Mouse (Mus musculus) kidney, embryonic 16.5 days (tissue): Measurements from ENCODE around the gene Cdkn1b. TPM values are rescaled to one million over a fixed set of nuclear protein-coding genes. Genes with fewer than 3 reads are reported as not detected.

ENCODE experiments used
- ATAC-seq: fragments of 200-750 bp; cut with Nextera tagmentation; 2 replicates; pipeline ENCODE4 v1.8.0; 2017; ENCODE audit warnings: moderate TSS enrichment; ENCODE audit not compliant: low FRiP score, low TSS enrichment
- H3K27ac ChIP-seq: fragments of 300-500 bp; sonication (generic); 2 replicates; pipeline ENCODE4 v1.5.1; 2014; ENCODE audit warnings: low read length
- H3K27me3 ChIP-seq: fragments of 300-500 bp; sonication (generic); 2 replicates; pipeline ENCODE4 v1.6.1; 2014; ENCODE audit warnings: low read length, control low read depth, mixed read lengths; ENCODE audit not compliant: insufficient read depth
- H3K36me3 ChIP-seq: fragments of 300-500 bp; sonication (generic); 2 replicates; pipeline ENCODE4 v1.6.1; 2014; ENCODE audit warnings: low read length, control low read depth, mixed read lengths; ENCODE audit not compliant: insufficient read depth
- H3K4me1 ChIP-seq: fragments of 300-500 bp; sonication (generic); 2 replicates; pipeline ENCODE4 v1.6.1; 2014; ENCODE audit warnings: low read length, control low read depth, mixed read lengths; ENCODE audit not compliant: insufficient read depth
- H3K4me2 ChIP-seq: fragments of 300-500 bp; sonication (generic); replicated peaks from 2 replicates; pipeline ENCODE4 v1.6.1; 2014; ENCODE audit warnings: low read depth, low read length
- H3K4me3 ChIP-seq: fragments of 300-500 bp; sonication (generic); 2 replicates; pipeline ENCODE4 v1.5.1; 2014; ENCODE audit warnings: mild to moderate bottlenecking, low read length
- H3K9ac ChIP-seq: fragments of 300-500 bp; sonication (generic); replicated peaks from 2 replicates; pipeline ENCODE4 v1.6.1; 2014; ENCODE audit warnings: low read length
- H3K9me3 ChIP-seq: fragments of 300-500 bp; sonication (generic); 2 replicates; pipeline ENCODE4 v1.6.1; 2016; ENCODE audit warnings: low read length, control low read depth
- WGBS: fragments of 180-500 bp; shearing (Covaris S2); extraction: QIAGEN DNeasy Blood & Tissue Kit; methylation state at CpG from one replicate; pipeline ENCODE4 v1.1.7; 2014; 5-methylcytosine and 5-hydroxymethylcytosine counted together
- polyA plus RNA-seq: library from polyadenylated mRNA; unstranded; fragments of >200 nt; fragmentation: Nextera tagmentation; extraction: Ambion mirVana; gene quantifications from 2 replicates; pipeline ENCODE4 v1.2.1, GENCODE M21; 2015

The Cdkn1b gene
- polyA plus RNA-seq, 1 experiment from 2014 or later: 13.4 TPM

DNA sequence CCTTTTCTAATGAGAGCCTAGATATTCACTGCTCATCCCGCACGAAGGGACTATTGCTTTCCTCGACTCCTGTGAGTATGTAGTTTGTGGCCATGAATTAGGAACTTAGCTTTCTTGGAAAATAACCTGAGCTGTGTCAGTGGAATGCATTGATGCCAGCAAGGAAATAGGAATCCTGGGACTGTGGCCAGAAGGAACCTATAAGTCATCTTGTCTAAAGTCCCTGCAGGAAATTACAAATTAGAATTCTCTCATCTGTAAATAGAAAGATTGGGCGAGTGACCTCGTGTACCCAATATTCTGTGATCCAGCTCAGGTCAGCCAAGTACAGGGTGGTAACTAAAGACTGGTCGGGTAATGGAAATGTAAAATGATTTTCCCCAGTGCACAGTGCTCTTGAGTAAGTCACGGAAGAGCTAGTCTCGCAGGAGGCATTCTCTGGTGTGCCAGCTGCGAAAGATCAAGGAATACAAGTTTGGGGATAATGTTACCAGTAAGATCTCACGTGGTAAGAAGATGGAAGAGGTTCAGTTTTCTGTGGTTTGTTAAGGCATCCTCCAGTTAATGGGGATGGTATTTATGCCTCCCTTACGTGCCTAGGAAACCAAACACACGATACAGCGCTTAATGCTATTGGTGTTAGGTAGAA, 23.7 kb downstream of the Cdkn1b start:
- no peaks in the 10 kb centered on the region for H3K27me3 ChIP-seq
- no peak overlapping the region for H3K4me2 ChIP-seq
- no peak overlapping the region for H3K9ac ChIP-seq
- peaks cover 10% of the 10 kb centered on the region; the same call in 1 of the 2 replicates for H3K36me3 ChIP-seq
- no peak overlapping the region for H3K4me3 ChIP-seq
- H3K4me1 ChIP-seq: peaks cover 20% of the 10 kb centered on the region
- no peak for ATAC-seq
- H3K27ac ChIP-seq: peak overlapping the region; percentile 41
- 37% methylated on average over 13 of the region's 13 CpGs for WGBS
- no peaks in the 10 kb centered on the region for H3K9me3 ChIP-seq

DNA sequence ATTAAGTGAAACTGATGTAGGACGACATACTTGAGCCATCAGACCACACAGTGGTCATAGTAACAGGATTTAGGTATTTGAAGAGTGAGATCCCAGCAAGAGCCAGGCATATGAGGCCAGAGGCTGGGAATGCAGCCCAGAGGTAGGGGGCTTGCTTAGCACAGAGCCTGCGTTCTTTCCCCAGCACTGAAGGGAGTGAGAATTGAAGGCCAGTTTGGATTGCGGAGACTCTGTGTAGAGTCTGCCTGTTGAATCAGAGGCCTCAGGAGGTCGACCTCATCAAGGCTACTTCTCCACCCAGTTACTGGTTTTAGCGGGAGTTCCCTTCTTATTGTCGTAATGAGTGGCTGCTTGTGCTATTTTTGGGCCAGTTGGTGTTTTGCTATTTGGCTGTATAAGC, 25.9 kb downstream of the Cdkn1b start:
- H3K27ac ChIP-seq: no peak overlapping the region
- ATAC-seq: 0 out of 2 replicates have a peak, but pooled peaks have one; percentile 37

GRCm38 (mm10) chr6:134946858-134947257, 26.7 kb downstream of the Cdkn1b start:
- WGBS: 79% methylated on average over 9 of the region's 9 CpGs
- Histone ChIP-seq H3K27me3 (no peaks in the 10 kb centered on the region), H3K9ac (no peak overlapping the region), H3K27ac (no peak overlapping the region), H3K4me1 (peaks cover 20% of the 10 kb centered on the region), H3K9me3 (no peaks in the 10 kb centered on the region), H3K4me2 (no peak overlapping the region), H3K36me3 (peaks cover 2% of the 10 kb centered on the region; the same call in 1 of the 2 replicates), H3K4me3 (no peak overlapping the region)
- no peak for ATAC-seq

More for the DNA sequence above, 25.9 kb downstream of the Cdkn1b start:
- Histone ChIP-seq H3K4me2 (no peak overlapping the region), H3K9ac (no peak overlapping the region), H3K4me1 (peaks cover 20% of the 10 kb centered on the region), H3K9me3 (no peaks in the 10 kb centered on the region), H3K36me3 (peaks cover 10% of the 10 kb centered on the region; the same call in 1 of the 2 replicates), H3K27me3 (no peaks in the 10 kb centered on the region), H3K4me3 (no peak overlapping the region)
- 68% methylated on average over 6 of the region's 6 CpGs for WGBS

- Histone ChIP-seq H3K4me2 (no peak overlapping the region), H3K4me3 (no peak overlapping the region), H3K4me1 (peaks cover 20% of the 10 kb centered on the region), H3K27me3 (no peaks in the 10 kb centered on the region), H3K27ac (no peak overlapping the region), H3K9me3 (no peaks in the 10 kb centered on the region), H3K36me3 (no peaks in the 10 kb centered on the region), H3K9ac (no peak overlapping the region)
- ATAC-seq: no peak
- WGBS: 45% methylated on average over 13 of the region's 13 CpGs
Measured at GRCm38 (mm10) chr6:134947311-134948087, 27.3 kb downstream of the Cdkn1b start.

GRCm38 (mm10) chr6:134948522-134949061, 28.4 kb downstream of the Cdkn1b start:
- 73% methylated on average over 11 of the region's 11 CpGs for WGBS
- Histone ChIP-seq H3K4me3 (no peak overlapping the region), H3K27me3 (no peaks in the 10 kb centered on the region), H3K4me1 (peaks cover 13% of the 10 kb centered on the region), H3K36me3 (no peaks in the 10 kb centered on the region), H3K9ac (no peak overlapping the region), H3K9me3 (no peaks in the 10 kb centered on the region), H3K4me2 (no peak overlapping the region), H3K27ac (no peak overlapping the region)
- no peak for ATAC-seq

DNA sequence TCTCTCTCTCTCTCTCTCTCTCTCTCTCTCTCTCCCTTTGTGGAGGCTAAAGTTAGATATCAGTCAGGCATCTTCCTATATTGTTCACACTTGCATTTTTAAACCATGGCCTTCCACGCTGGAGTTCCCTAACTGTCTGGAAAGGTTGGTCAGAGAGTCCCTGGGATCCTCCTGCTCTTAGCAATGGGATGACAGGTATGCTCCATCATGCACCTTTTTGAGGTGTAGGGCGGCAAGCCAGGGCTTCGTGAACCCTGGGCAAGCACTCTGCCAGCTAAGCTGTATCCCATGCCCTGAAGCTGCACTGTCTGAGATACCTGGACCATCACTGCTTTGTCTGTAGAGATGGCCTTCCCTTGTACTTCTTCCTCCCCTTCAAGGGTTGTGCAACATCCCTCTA, 29.0 kb downstream of the Cdkn1b start:
- no peak overlapping the region for H3K4me3 ChIP-seq
- H3K4me1 ChIP-seq: peaks cover 12% of the 10 kb centered on the region
- WGBS: 97% methylated on average over 3 of the region's 3 CpGs
- H3K9ac ChIP-seq: no peak overlapping the region
- ATAC-seq: no peak
- no peaks in the 10 kb centered on the region for H3K27me3 ChIP-seq
- no peak overlapping the region for H3K4me2 ChIP-seq
- no peaks in the 10 kb centered on the region for H3K9me3 ChIP-seq
- no peaks in the 10 kb centered on the region for H3K36me3 ChIP-seq
- H3K27ac ChIP-seq: no peak overlapping the region

- 0 out of 2 replicates have a peak, but pooled peaks cover 2% of the 10 kb centered on the region for H3K36me3 ChIP-seq
- WGBS: 93% methylated on average over 5 of the region's 5 CpGs
- H3K4me3 ChIP-seq: no peak overlapping the region
- H3K4me2 ChIP-seq: no peak overlapping the region
- H3K9ac ChIP-seq: no peak overlapping the region
- no peak overlapping the region for H3K27ac ChIP-seq
- no peaks in the 10 kb centered on the region for H3K9me3 ChIP-seq
- H3K4me1 ChIP-seq: peaks cover 7% of the 10 kb centered on the region; the same call in 1 of the 2 replicates
- H3K27me3 ChIP-seq: no peaks in the 10 kb centered on the region
- ATAC-seq: no peak
Measured at GRCm38 (mm10) chr6:134951364-134951763, 31.2 kb downstream of the Cdkn1b start.

- ATAC-seq: peak; percentile 66; the same call in 1 of the 2 replicates
- WGBS: 29% methylated on average over 11 of the region's 11 CpGs
- H3K4me1 ChIP-seq: peaks cover 5% of the 10 kb centered on the region; the same call in 1 of the 2 replicates
- H3K9ac ChIP-seq: no peak overlapping the region
- H3K4me2 ChIP-seq: no peak overlapping the region
- no peak overlapping the region for H3K4me3 ChIP-seq
- H3K9me3 ChIP-seq: no peaks in the 10 kb centered on the region
- H3K27ac ChIP-seq: peak overlapping the region; percentile 13; the same call in 1 of the 2 replicates
- H3K36me3 ChIP-seq: 0 out of 2 replicates have a peak, but pooled peaks cover 4% of the 10 kb centered on the region
- H3K27me3 ChIP-seq: no peaks in the 10 kb centered on the region
Measured at GRCm38 (mm10) chr6:134953976-134954375, 33.8 kb downstream of the Cdkn1b start.

GRCm38 (mm10) chr6:134956388-134956787, 36.2 kb downstream of the Cdkn1b start:
- no peaks in the 10 kb centered on the region for H3K27me3 ChIP-seq
- no peak overlapping the region for H3K27ac ChIP-seq
- no peak for ATAC-seq
- 77% methylated on average over 4 of the region's 4 CpGs for WGBS
- H3K4me1 ChIP-seq: peaks cover 7% of the 10 kb centered on the region; the same call in 1 of the 2 replicates
- H3K36me3 ChIP-seq: 0 out of 2 replicates have a peak, but pooled peaks cover 4% of the 10 kb centered on the region
- no peaks in the 10 kb centered on the region for H3K9me3 ChIP-seq
- H3K4me2 ChIP-seq: no peak overlapping the region
- H3K4me3 ChIP-seq: no peak overlapping the region
- no peak overlapping the region for H3K9ac ChIP-seq
